8 mouse cellular contexts compared by ENCODE assay signal in genomic region chr5:27651879-27652814, GRCm38 (mm10).
A peak's percentile ranks its signal among the peaks of the same experiment; 100 is the strongest.
DNase-seq lines count a peak whose midpoint lies in the region; ATAC-seq and TF ChIP-seq lines count a peak whose summit lies in the region.

No protein-coding gene starts in this region.

- H3K4me2 ChIP-seq in liver, embryonic 12.5 days: no peak overlapping the region

- H3K27ac ChIP-seq in liver, embryonic 12.5 days: no peak overlapping the region
- H3K27ac ChIP-seq in kidney, adult 2 months (ENCODE audit: insufficient read depth, low read depth, low read length): no peak overlapping the region

- no peaks in the 10 kb centered on the region for H3K4me1 ChIP-seq in liver, embryonic 12.5 days
- H3K4me1 ChIP-seq in kidney, adult 2 months (ENCODE audit: control insufficient read depth, insufficient read depth, low read length): no peaks in the 10 kb centered on the region

- 47% methylated on average over 8 of the region's 8 CpGs for WGBS in liver, embryonic 12.5 days (ENCODE audit: insufficient replicate concordance)
- whole genome bisulfite sequencing in kidney, adult 2 months: 59% methylated on average over 8 of the region's 8 CpGs

- no peak overlapping the region for H3K4me3 ChIP-seq in liver, embryonic 12.5 days
- no peak overlapping the region for H3K4me3 ChIP-seq in kidney, adult 2 months (ENCODE audit: insufficient read depth, low read depth, low read length)

- H3K9me3 ChIP-seq in liver, embryonic 12.5 days (replicated peaks): no peaks in the 10 kb centered on the region

- H3K27me3 ChIP-seq in liver, embryonic 12.5 days (replicated peaks): no peaks in the 10 kb centered on the region
- H3K27me3 ChIP-seq in kidney, adult 2 months (replicated peaks; ENCODE audit: control insufficient read depth, insufficient read depth, low read length): no peaks in the 10 kb centered on the region

- DNase-seq in liver (peak; percentile 35), ZHBTc4 (ENCODE audit: low read depth, low spot score) (peak; percentile 83)
- peak; percentile 66 to 81 for DNase-seq in cerebellum, postnatal 14 days
- peak; percentile 5 for DNase-seq in kidney, adult 2 months
- peak; percentile 17 for DNase-seq in thymus, postnatal 14 days
- no peak for DNase-seq in heart, postnatal 25 days (ENCODE audit: low spot score)

- ATAC-seq in liver, embryonic 12.5 days: no peak
- peak; percentile 44; the same call in 1 of the 2 replicates for ATAC-seq in megakaryocyte-erythroid progenitor cell, adult 5-6 weeks (replicated peaks; ENCODE audit: low FRiP score, low TSS enrichment, poor library complexity, severe bottlenecking)

- TF ChIP-seq POLR2A in kidney, adult 2 months (IDR thresholded peaks at IDR 0.05; ENCODE audit: low read depth, low read length): no peak

- no peak overlapping the region for H3K9ac ChIP-seq in liver, embryonic 12.5 days

- peak; percentile 48 for TF ChIP-seq CTCF in kidney, adult 2 months (conservative IDR thresholded peaks at IDR 0.05; ENCODE audit: insufficient read depth, insufficient read length, low read depth, low read length)

- no peaks in the 10 kb centered on the region for H3K36me3 ChIP-seq in liver, embryonic 12.5 days
- no peaks in the 10 kb centered on the region for H3K36me3 ChIP-seq in kidney, adult 2 months (ENCODE audit: control insufficient read depth, insufficient read depth, low read length)

- intact Hi-C loops in heart, postnatal 25 days (cut with DNase I): no loop called here
